Mouse (Mus musculus) testis, adult 2 months (tissue): ENCODE measurements around the gene Trappc10. TPM values are rescaled to one million over a fixed set of nuclear protein-coding genes. Genes with fewer than 3 reads are reported as not detected.

Source experiments
- H3K27ac ChIP-seq: fragments of 200-500 bp; 2 replicates; pipeline ENCODE4 v1.5.1; 2012; ENCODE audit warnings: low read depth, low read length; ENCODE audit not compliant: control insufficient read depth, insufficient read depth
- H3K27me3 ChIP-seq: fragments of 200-500 bp; 2 replicates; pipeline ENCODE4 v1.6.1; 2012; ENCODE audit warnings: mild to moderate bottlenecking, low read length, moderate library complexity; ENCODE audit not compliant: control insufficient read depth, insufficient read depth
- H3K36me3 ChIP-seq: fragments of 200-500 bp; 2 replicates; pipeline ENCODE4 v1.6.1; 2012; ENCODE audit warnings: mild to moderate bottlenecking, low read length; ENCODE audit not compliant: control insufficient read depth, insufficient read depth
- H3K4me1 ChIP-seq: fragments of 200-500 bp; 2 replicates; pipeline ENCODE4 v1.6.1; 2012; ENCODE audit warnings: low read length; ENCODE audit not compliant: control insufficient read depth, insufficient read depth
- H3K4me3 ChIP-seq: fragments of 200-500 bp; 2 replicates; pipeline ENCODE4 v1.5.1; 2012; ENCODE audit warnings: low read depth, mild to moderate bottlenecking, low read length, moderate library complexity, mixed read lengths; ENCODE audit not compliant: control insufficient read depth
- CTCF ChIP-seq: fragments of 200-500 bp; IDR thresholded peaks from 2 replicates; pipeline ENCODE4 v1.5.1; 2012; ENCODE audit warnings: low read depth, mild to moderate bottlenecking, inconsistent platforms, low read length, moderate library complexity; ENCODE audit not compliant: control insufficient read depth, insufficient read depth, insufficient replicate concordance
- POLR2A ChIP-seq: fragments of 200-500 bp; IDR thresholded peaks from 2 replicates; pipeline ENCODE4 v1.6.1; 2012; ENCODE audit warnings: low read depth, mild to moderate bottlenecking, inconsistent platforms, low read length, moderate library complexity; ENCODE audit not compliant: control insufficient read depth
- polyA plus RNA-seq: library from polyadenylated mRNA; depleted of rRNA; stranded (reverse); fragments of >200 nt; gene quantifications from 2 replicates; pipeline ENCODE4 v1.2.3, GENCODE M21; 2012

The Trappc10 gene
- polyA plus RNA-seq, 1 experiment = 20.3 TPM

GRCm38 (mm10) chr10:78222908-78223307 is 21.5 kb downstream of the Trappc10 start:
- Histone ChIP-seq H3K27me3 (no peaks in the 10 kb centered on the region), H3K4me3 (no peak overlapping the region), H3K4me1 (no peaks in the 10 kb centered on the region), H3K27ac (no peak overlapping the region), H3K36me3 (peaks cover 2% of the 10 kb centered on the region; the same call in 1 of the 2 replicates)
- TF ChIP-seq POLR2A = no peak
- TF ChIP-seq CTCF = no peak

- TF ChIP-seq POLR2A = no peak
- TF ChIP-seq CTCF = no peak
- H3K36me3 ChIP-seq = no peaks in the 10 kb centered on the region
- H3K4me3 ChIP-seq = no peak overlapping the region; the same call in 1 of the 2 replicates
Observed at GRCm38 (mm10) chr10:78221315-78221714, 23.1 kb downstream of the Trappc10 start.

GRCm38 (mm10) chr10:78219528-78219927 is 24.9 kb downstream of the Trappc10 start:
- H3K4me3 ChIP-seq = no peak overlapping the region
- H3K36me3 ChIP-seq = peaks cover 2% of the 10 kb centered on the region; the same call in 1 of the 2 replicates
- H3K4me1 ChIP-seq = no peaks in the 10 kb centered on the region
- H3K27ac ChIP-seq = no peak overlapping the region
- no peaks in the 10 kb centered on the region for H3K27me3 ChIP-seq
- TF ChIP-seq CTCF (no peak), POLR2A (no peak)

More at GRCm38 (mm10) chr10:78221315-78221714, 23.1 kb downstream of the Trappc10 start:
- Histone ChIP-seq H3K4me1 (no peaks in the 10 kb centered on the region), H3K27me3 (no peaks in the 10 kb centered on the region), H3K27ac (no peak overlapping the region)

- TF ChIP-seq CTCF (no peak), POLR2A (no peak)
- H3K27me3 ChIP-seq = no peaks in the 10 kb centered on the region
- no peak overlapping the region for H3K4me3 ChIP-seq
- H3K36me3 ChIP-seq = peaks cover 2% of the 10 kb centered on the region; the same call in 1 of the 2 replicates
- H3K4me1 ChIP-seq = no peaks in the 10 kb centered on the region
- no peak overlapping the region for H3K27ac ChIP-seq
Observed at GRCm38 (mm10) chr10:78218576-78218975, 25.9 kb downstream of the Trappc10 start.

- peaks cover 2% of the 10 kb centered on the region; the same call in 1 of the 2 replicates for H3K36me3 ChIP-seq
- H3K4me3 ChIP-seq = no peak overlapping the region
- H3K27me3 ChIP-seq = no peaks in the 10 kb centered on the region
- no peak overlapping the region for H3K27ac ChIP-seq
- TF ChIP-seq POLR2A (no peak), CTCF (no peak)
- no peaks in the 10 kb centered on the region for H3K4me1 ChIP-seq
Observed at GRCm38 (mm10) chr10:78216376-78217083, 27.9 kb downstream of the Trappc10 start.

- H3K27me3 ChIP-seq = no peaks in the 10 kb centered on the region
- H3K27ac ChIP-seq = no peak overlapping the region
- no peaks in the 10 kb centered on the region for H3K4me1 ChIP-seq
- H3K36me3 ChIP-seq = peaks cover 3% of the 10 kb centered on the region; the same call in 1 of the 2 replicates
- no peak overlapping the region for H3K4me3 ChIP-seq
- TF ChIP-seq POLR2A (no peak), CTCF (no peak)
Observed at GRCm38 (mm10) chr10:78214371-78214770, 30.1 kb downstream of the Trappc10 start.

GRCm38 (mm10) chr10:78211311-78211710 is 33.1 kb downstream of the Trappc10 start:
- TF ChIP-seq POLR2A (no peak), CTCF (peak; percentile 21; the same call in 1 of the 2 replicates)
- H3K4me3 ChIP-seq = no peak overlapping the region
- no peaks in the 10 kb centered on the region for H3K4me1 ChIP-seq
- no peaks in the 10 kb centered on the region for H3K27me3 ChIP-seq
- H3K36me3 ChIP-seq = peaks cover 7% of the 10 kb centered on the region
- no peak overlapping the region for H3K27ac ChIP-seq

- TF ChIP-seq POLR2A (no peak), CTCF (no peak)
- Histone ChIP-seq H3K36me3 (peaks cover 3% of the 10 kb centered on the region), H3K4me3 (no peak overlapping the region), H3K27me3 (no peaks in the 10 kb centered on the region), H3K27ac (no peak overlapping the region), H3K4me1 (no peaks in the 10 kb centered on the region)
Observed at GRCm38 (mm10) chr10:78201182-78201581, 43.3 kb downstream of the Trappc10 start.
